Mouse (Mus musculus) left cerebral cortex, adult 11 months (tissue): Measurements from ENCODE around the gene Smad9.

Experiments used
- DNase-seq: peaks from one replicate; pipeline ENCODE4 v3.0.0; 2022; ENCODE audit warnings: low spot score

Gene Smad9

DNA sequence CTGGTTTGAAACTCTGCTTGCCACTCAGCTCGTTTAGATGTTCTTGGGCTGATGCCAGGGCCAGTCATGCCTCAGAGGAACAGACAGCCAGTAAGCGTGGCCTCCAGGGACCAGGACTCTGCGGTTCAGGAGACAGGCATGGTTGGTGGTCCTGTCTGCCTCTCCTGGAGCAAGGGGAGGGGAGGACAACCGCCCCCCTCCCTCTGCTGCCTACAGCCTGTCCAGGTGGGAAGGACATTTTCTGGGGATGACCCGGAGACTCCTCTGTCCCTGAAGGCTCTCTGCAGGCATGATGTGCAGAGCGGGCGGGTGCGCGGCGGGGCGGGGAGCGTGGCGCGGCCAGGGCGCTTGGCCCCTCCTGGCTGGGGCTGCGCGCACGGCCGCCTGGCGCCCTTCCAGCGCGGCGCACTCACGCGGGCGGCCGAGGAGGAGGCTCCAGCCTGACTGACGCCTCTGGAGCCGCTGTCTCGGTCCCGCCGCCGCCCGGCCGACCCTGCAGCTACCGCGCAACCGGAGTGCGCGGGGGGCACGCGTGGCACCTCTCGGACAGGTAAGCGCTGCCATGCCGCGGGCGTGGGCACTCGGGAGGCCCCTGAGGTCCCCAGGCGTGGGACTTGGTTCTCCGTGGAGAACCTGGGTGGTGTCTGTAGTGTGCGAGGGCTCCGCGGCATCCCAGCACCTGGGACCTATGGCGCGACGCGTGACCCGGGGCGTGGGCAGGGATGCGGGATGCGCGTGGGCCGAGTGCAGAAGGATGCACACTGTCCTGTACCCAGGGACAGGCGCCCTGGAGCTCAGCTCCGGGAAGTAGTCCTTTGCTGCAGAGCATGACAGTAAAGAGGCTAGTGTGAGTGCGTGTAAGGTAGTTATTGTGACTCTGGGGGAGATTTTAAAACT is at the start of gene Smad9:
Gene Smad9, plus strand, starts transcription at position 438 of the 897 bp plus-strand sequence.
- DNase-seq, result peak; percentile 48

- DNase-seq, result no peak
These were observed 46.4 kb upstream of the Smad9 start for GRCm38 (mm10) chr3:54708972-54709371.

- no peak for DNase-seq
These were observed 41.1 kb upstream of the Smad9 start, which contains the start of gene Gm21958 for GRCm38 (mm10) chr3:54714253-54714652. Gene Gm21958 (minus strand): TSS chr3:54714353.

GRCm38 (mm10) chr3:54715461-54715860 is 39.9 kb upstream of the Smad9 start:
- peak; percentile 35 for DNase-seq

GRCm38 (mm10) chr3:54717348-54717747 is 38.0 kb upstream of the Smad9 start:
- no peak for DNase-seq

DNA sequence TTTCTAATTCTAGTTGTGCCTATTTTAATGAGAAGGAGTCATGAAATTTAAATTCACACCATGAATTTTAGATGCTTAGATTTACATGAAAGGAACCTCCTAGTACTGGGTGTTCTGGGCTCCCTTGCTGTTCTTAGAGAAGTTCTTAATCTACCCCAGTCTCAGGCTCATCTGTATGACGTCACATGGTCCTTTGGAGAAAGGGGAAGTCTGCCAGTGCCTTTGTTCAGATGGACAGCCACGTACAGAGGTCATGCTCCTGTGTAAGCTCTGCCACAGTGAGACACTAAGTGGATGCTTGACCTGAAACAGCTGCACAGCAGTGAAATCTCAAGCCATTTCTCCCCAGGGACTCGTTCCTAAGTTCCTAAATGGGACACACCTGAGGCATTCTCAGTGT is 36.4 kb upstream of the Smad9 start:
- DNase-seq, result no peak

DNA sequence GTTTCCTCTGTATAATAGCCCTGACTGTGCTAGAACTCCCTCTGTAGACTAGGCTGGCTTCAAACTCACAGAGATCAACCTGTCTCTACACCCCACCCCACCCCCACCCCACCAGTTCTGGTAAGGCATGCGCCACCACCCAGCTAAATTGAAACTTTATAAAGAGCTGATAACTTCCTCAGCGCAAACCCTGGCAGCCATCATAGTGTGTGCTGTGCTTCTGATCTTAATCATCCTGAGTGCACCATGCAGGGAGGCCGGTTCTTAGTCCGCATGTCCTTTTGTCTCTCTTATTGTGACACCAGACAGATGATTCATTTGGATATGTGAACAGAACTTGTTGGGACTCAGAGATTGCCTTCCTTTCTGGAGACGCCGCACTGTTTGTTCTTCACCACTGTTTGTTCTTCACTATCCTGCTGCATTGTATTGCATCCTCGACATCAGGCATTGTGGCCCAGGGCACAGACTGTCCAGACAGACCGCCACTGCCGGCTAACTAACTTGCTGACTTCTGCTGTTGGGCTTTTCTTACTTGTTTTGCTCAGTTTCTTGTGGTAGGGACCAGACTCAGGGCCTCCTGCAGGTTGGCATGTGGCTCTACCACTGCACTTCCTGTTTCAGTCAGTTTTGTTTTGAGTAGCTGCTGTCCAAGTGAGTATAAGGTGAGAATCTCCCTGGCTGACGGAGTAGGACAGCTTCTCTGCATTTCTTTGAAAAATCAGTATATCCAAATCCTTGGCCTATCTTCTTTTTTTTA is 31.5 kb upstream of the Smad9 start:
- DNase-seq, result no peak

DNA sequence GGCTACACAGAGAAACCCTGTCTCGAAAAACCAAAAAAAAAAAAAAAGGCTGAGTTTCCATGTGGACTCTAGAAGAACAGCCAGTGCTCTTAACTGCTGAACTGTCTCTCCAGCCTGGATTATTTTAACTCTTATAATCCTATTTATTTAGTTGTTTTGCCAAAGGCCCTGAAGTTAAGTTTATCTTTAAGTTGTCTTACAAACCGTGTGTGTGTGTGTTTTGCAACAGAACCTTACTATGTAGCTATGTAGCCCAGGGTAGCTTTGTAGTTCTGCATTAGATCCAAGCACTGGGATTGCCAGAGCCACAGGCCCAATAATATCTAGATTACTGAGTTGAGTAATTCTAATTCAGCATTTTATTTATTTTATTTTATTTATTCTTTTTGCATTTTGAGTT is 30.0 kb upstream of the Smad9 start:
- no peak for DNase-seq

GRCm38 (mm10) chr3:54727588-54727987 is 27.8 kb upstream of the Smad9 start:
- no peak for DNase-seq

- DNase-seq, result no peak
These were observed 27.3 kb upstream of the Smad9 start for GRCm38 (mm10) chr3:54728100-54728499.

GRCm38 (mm10) chr3:54731626-54732150 is 23.7 kb upstream of the Smad9 start:
- DNase-seq, result no peak

- no peak for DNase-seq
These were observed 23.0 kb upstream of the Smad9 start for GRCm38 (mm10) chr3:54732371-54732770.

DNA sequence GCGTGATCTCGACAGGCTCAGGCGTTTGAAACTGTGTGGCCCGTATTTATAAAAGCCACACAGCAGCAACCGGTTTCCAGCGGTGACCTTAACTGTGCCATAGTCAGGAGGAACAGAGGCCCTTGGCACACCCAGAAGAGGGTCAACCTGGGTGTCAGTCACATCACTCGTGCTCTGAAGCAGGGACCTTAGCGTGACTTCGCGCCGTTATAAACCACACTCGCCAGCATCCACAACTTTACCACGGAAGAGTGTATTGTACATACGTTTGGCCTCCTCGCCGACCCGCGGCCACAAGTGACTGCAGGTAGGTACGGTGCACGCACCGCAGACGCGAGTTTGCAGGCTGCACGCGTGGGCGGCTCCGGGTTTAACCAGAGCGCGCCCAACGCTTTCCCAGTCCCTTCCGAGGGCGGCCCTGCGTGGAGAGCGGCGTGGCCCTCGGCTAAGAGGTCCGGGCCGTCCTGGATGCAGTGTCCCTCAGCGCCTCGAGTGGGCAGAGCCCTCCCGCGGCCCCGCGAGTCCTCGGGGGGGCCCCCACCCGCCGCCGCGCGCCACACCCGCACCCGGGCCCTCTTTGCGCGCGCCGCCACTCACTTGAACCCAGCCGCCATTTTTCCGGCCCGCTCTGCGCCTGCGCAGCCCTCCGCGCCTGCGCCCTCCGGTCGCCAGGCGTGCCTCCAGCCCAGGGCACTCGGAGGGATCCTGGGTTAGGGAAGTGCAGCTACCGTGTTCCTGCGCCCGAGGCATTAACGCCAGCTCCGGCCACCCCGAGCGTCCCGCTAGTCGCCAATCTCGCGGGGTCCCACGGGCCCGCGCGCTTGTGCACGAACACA is 20.8 kb upstream of the Smad9 start:
- DNase-seq, result peak; percentile 71

GRCm38 (mm10) chr3:54735247-54736046 is 19.9 kb upstream of the Smad9 start, which contains the start of the genes Exosc8 and Alg5:
Gene Exosc8 (minus strand): TSS chr3:54735393.
Gene Alg5 (plus strand): TSS chr3:54735539.
- peak; percentile 81 for DNase-seq

DNA sequence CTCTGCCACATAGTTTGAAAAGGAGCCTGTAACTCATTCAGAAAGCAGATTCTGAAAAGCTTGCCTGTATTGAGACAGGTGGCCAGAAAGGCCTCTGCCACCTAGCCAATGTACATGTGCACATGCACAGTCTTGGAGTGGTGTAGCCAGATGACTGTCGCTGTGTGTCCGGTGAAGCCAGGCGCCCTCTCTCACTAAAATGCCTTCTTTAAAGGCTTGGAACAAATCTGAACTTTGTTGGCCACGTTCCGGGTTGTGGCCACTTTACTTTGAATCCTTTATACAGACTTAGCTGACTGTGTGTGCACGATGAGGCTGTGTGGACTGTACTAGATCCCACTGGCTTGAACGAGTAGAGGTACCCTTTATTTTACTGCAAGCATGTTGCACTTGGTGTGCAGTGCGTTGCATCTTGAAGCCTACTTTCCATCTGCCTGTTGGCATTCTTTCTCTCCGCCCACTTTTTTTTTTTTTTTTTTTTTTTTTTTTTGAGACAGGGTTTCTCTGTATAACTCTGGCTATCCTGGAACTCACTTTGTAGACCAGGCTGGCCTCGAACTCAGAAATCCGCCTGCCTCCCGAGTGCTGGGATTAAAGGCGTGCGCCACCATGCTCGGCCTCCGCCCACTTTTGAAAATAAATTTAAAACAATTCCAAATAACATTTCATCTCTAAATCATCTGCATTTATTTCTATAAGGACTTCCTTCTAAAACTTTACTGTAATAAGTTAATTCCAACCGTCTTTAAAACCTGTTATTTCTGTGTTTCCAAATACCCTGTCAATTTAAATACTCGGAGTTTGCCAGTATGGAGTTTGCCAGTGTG is 19.1 kb upstream of the Smad9 start:
- no peak for DNase-seq

DNA sequence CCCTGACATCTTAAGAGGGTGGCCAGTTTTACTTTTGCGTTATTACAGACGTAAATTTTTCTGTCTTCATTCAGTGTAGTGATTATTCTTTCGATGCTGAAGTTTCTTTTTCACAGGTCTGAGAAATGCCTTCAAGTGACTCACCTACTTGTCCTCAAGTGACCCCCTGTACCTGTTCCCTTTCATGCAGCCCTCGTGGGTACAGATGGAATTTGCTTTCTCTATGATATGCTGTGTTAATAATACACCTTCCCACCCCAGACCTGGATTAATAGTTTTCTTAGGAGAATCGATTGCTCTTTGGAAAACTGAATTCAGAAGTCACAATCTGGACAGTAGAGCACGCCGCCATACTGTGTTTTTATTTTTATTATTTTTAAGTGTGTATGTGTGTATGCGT is 18.1 kb upstream of the Smad9 start:
- no peak for DNase-seq

DNA sequence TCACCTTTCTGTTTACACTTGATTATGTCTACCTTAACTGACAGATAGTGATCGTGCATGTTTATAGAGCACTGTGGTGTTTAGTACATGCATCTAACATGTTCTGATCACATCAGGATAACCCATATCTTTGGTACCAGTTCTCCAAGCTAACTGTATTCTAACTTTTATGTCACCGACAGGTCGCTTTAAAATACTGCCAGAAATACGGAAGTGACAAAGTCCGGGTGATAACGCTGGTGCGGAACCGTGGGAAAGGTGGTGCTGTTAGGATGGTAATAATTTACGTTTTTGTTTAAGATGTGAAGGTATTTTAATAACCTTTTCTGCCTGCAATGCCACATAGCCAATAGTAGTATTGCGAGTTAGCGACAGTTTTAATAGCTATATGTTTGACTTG is 13.4 kb upstream of the Smad9 start:
- no peak for DNase-seq

- DNase-seq, result no peak
These were observed 9.6 kb upstream of the Smad9 start for GRCm38 (mm10) chr3:54745799-54746198.

DNA sequence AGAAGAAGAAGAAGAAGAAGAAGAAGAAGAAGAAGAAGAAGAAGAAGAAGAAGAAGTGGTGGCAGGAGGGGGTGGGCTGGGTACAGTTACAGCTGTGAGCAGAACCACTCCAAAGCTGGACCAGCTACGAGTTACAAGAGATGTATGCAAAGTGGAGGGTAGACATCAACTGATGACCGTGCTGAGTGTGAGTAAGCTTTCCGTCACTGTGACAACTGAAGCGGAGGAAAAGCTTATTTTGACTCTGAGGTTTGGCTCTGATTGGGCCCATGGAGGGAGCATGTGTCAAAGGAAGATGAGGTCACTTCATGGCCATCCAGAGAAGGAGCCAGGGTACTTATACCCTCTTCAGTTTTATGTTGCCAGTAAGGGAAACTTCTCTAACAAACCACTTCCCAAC is 2.0 kb upstream of the Smad9 start:
- no peak for DNase-seq

DNA sequence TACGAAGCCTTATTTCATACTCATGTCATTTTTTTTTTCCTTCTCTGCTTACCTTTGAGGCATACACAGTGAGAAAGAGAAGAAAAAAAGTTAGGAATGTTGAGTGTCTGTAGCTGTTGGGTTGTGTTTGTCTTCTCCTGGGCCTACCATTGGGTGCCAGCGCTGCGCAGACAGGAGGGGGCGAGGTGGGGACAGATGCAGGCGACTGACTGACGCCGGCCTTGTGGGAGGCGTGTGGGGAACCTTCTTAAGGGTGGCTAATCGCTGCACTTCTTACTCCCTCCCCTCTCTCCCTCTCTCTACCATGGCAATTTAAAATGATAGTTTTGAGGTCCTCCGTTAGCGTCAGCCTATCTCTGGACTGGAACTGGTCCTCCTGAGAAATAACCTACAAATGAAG is 676 bp downstream of the Smad9 start:
- DNase-seq, result no peak
